In genomic region chr14:19967482-19967881, GRCm38 (mm10) we compare ENCODE assay signal across 20 mouse cellular contexts. TPM values are rescaled to one million over a fixed set of nuclear protein-coding genes. Genes with fewer than 3 reads are reported as not detected.
DNase-seq lines count a peak whose midpoint lies in the region; ATAC-seq and TF ChIP-seq lines count a peak whose summit lies in the region.
"Had no signal": no experiment of that assay in that cellular context is flagged by ENCODE, and none has a peak within 500 bp of the region (broad histone marks: within the 10 kb centered on the region; RNA-seq: fewer than 3 reads in every experiment).

No protein-coding gene starts in this region.

- TF ChIP-seq CTCF in left cerebral cortex, adult 2 months (IDR thresholded peaks at IDR 0.05): no peak

- no peak overlapping the region for H3K4me2 ChIP-seq in forebrain, embryonic 15.5 days (replicated peaks)
- H3K4me2 ChIP-seq: embryonic facial prominence, embryonic 12.5 days; limb, embryonic 13.5 days; midbrain, embryonic 13.5 days had no signal

- 53% methylated on average over 8 of the region's 8 CpGs for WGBS in forebrain, embryonic 15.5 days
- 85% methylated on average over 8 of the region's 8 CpGs for WGBS in forebrain, embryonic 10.5 days

- H3K27me3 ChIP-seq in forebrain, embryonic 15.5 days: no peaks in the 10 kb centered on the region
- H3K27me3 ChIP-seq in forebrain, embryonic 10.5 days (ENCODE audit: poor library complexity, severe bottlenecking): no peaks in the 10 kb centered on the region
- H3K27me3 ChIP-seq: embryonic facial prominence, embryonic 12.5 days; limb, embryonic 13.5 days; midbrain, embryonic 13.5 days had no signal

- H3K4me1 ChIP-seq in forebrain, embryonic 15.5 days: peaks cover 76% of the 10 kb centered on the region
- H3K4me1 ChIP-seq in forebrain, embryonic 10.5 days: peaks cover 71% of the 10 kb centered on the region

- intact Hi-C loops in left cerebral cortex, adult 2 months (cut with DNase I): loop anchor here (1.0 kb wide), 1 partner anchor 8 kb away; no protein-coding TSS in a partner anchor
- intact Hi-C loops in left cerebral cortex, postnatal 4 days (cut with DNase I): loop anchor here (10.0 kb wide), 1 partner anchor 93 kb away; no protein-coding TSS in a partner anchor

- no peaks in the 10 kb centered on the region; the same call in 1 of the 2 replicates for H3K36me3 ChIP-seq in forebrain, embryonic 15.5 days
- H3K36me3 ChIP-seq in forebrain, embryonic 10.5 days (replicated peaks): peaks cover 9% of the 10 kb centered on the region
- H3K36me3 ChIP-seq: embryonic facial prominence, embryonic 12.5 days; limb, embryonic 13.5 days; midbrain, embryonic 13.5 days had no signal

- no peak overlapping the region for H3K9ac ChIP-seq in forebrain, embryonic 15.5 days (replicated peaks)
- H3K9ac ChIP-seq: embryonic facial prominence, embryonic 12.5 days; limb, embryonic 13.5 days; midbrain, embryonic 13.5 days had no signal

- no peaks in the 10 kb centered on the region for H3K9me3 ChIP-seq in forebrain, embryonic 15.5 days
- no peaks in the 10 kb centered on the region for H3K9me3 ChIP-seq in forebrain, embryonic 10.5 days
- H3K9me3 ChIP-seq: embryonic facial prominence, embryonic 12.5 days; heart, embryonic 10.5 days; midbrain, embryonic 13.5 days had no signal

- peak; percentile 66 for ATAC-seq in forebrain, embryonic 15.5 days (replicated peaks)
- ATAC-seq: intestine, postnatal 0 days; midbrain, embryonic 13.5 days had no signal

- no peak for DNase-seq in forebrain, embryonic 10.5 days (ENCODE audit: extremely low spot score, low spot score)
- peak in 1 of 2 experiments; percentile 38 for DNase-seq in left cerebral cortex, adult 2 months (ENCODE audit: extremely low spot score in 1 of 2, low spot score in 2 of 2)
- DNase-seq in left cerebral cortex, postnatal 4 days: no peak
- peak; percentile 52 for DNase-seq in A20 (ENCODE audit: low read depth, low spot score)
- peak; percentile 84 for DNase-seq in brain, adult 2 months (ENCODE audit: low read depth, low spot score)
- no peak for DNase-seq in B cell, adult 2 months
- no peak for DNase-seq in lung, postnatal 4 days
- DNase-seq: cerebellum, adult 11-12 months; gastrocnemius, postnatal 10 days; heart, postnatal 36 days; lung, postnatal 14 days; retina, postnatal 1 day had no signal

- no peak overlapping the region for H3K4me3 ChIP-seq in forebrain, embryonic 15.5 days
- no peak overlapping the region for H3K4me3 ChIP-seq in forebrain, embryonic 10.5 days
- no peak overlapping the region for H3K4me3 ChIP-seq in left cerebral cortex, adult 2 months
- H3K4me3 ChIP-seq: embryonic facial prominence, embryonic 12.5 days; heart, embryonic 10.5 days; limb, embryonic 13.5 days; midbrain, embryonic 13.5 days; myocyte had no signal

- H3K27ac ChIP-seq in forebrain, embryonic 15.5 days (replicated peaks): 0 out of 2 replicates have a peak overlapping the region, but pooled peaks have one; percentile 33
- H3K27ac ChIP-seq in forebrain, embryonic 10.5 days: no peak overlapping the region
- peak overlapping the region; percentile 22; the same call in 1 of the 2 replicates for H3K27ac ChIP-seq in left cerebral cortex, adult 2 months
- H3K27ac ChIP-seq: embryonic facial prominence, embryonic 12.5 days; heart, embryonic 10.5 days; kidney, postnatal 0 days; limb, embryonic 13.5 days; midbrain, embryonic 13.5 days had no signal

RNA-seq across cellular contexts. Expression of gene Gng2, which starts 9.9 kb away (rescaled TPM):
- 456 and 468 TPM in 2 replicates for polyA plus RNA-seq in forebrain, embryonic 15.5 days (2015; fragmentation: Nextera tagmentation; extraction: Ambion mirVana)
- polyA plus RNA-seq in forebrain, embryonic 10.5 days (2016; fragmentation: Nextera tagmentation; extraction: Ambion mirVana): 81.0 and 86.1 TPM in 2 replicates
- total RNA-seq in left cerebral cortex, adult 2 months (2021): 100 to 1,000 TPM; 195 to 206 TPM
- 100 to 1,000 TPM; 813 to 824 TPM for total RNA-seq in left cerebral cortex, postnatal 4 days (2021)

Comparison
In these comparisons a context has a peak if more than half of its experiments do, and no peak if none do; other contexts are left out.
1. DNase-seq: peak in A20 (single experiment) and brain, adult 2 months (single experiment); none in forebrain, embryonic 10.5 days (single experiment), left cerebral cortex, postnatal 4 days (single experiment), B cell, adult 2 months (0 of 2) and lung, postnatal 4 days (0 of 2).